Mouse (Mus musculus) left cerebral cortex, postnatal 25 days (tissue): ENCODE measurements around the gene Fermt2. TPM values are rescaled to one million over a fixed set of nuclear protein-coding genes. Genes with fewer than 3 reads are reported as not detected.

Experiments
- DNase-seq, 2 experiments: peaks; one replicate each; pipeline ENCODE4 v3.0.0; 2022; ENCODE audit warnings: low spot score in 2 of 2, mixed read lengths in 1 of 2
- intact Hi-C: fragments of 180-260 bp; cut with DNase I; formaldehyde crosslinking; loops from one replicate; pipeline ENCODE4 v1.15.1; 2025
- total RNA-seq, 2 experiments: library from RNA; stranded (reverse); gene quantifications; 2 replicates each; pipeline ENCODE4 v1.2.3; 2021

The Fermt2 gene
- 100 to 1,000 TPM in 1 of 2 experiments, 10 to 100 TPM in 1; 92.3 to 105 TPM for total RNA-seq

GRCm38 (mm10) chr14:45529411-45530363 lies at the start of gene Fermt2:
Fermt2 (minus strand) TSS chr14:45530118.
- intact Hi-C loops: loop anchor here (2.0 to 5.0 kb wide), 3 partner anchors 35 to 128 kb away; partner anchors contain the start of gene Ddhd1

DNA sequence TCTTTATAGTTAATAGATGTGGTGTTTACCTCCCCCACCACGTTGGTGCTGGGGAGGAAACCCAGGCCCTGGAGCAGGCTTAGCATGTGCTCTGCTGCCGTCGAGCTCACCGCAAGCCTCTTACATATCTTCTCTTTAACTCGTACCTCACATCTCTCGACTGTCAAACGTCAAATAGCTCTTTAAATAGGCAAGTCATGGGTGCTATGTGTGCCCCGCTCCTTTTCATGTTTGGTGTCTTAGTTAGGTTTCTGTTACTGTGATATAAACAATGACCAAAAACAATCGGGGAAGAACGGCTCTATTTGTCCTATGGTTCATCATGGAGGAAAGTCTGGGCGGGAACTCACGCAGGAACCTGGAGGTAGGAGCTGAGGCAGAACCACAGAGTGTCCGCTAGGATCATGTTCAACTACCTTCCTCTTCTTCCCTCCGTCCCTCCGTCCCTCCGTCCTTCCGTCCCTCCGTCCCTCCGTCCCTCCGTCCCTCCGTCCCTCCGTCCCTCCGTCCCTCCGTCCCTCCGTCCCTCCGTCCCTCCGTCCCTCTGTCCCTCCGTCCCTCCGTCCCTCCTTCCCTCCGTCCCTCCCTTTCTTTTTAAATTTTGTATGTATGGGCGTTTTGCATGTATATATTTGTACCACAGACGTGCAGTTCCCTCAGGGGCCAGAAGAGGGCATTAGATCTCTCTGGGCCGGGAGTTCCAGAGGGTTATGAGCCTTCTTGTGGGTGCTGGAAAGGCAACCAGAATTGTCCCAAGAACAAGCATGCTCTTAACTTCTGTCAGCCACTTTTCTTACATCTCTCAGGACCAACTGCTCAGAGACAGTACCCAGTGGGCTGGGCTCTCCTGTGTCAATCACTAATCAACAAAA lies 36.4 kb upstream of the Fermt2 start:
- peak; percentile 46 to 55 for DNase-seq
- intact Hi-C loops: loop anchor here (5.0 to 10.0 kb wide), 3 partner anchors 36 to 208 kb away; no protein-coding TSS in a partner anchor

More at GRCm38 (mm10) chr14:45529411-45530363, at the start of gene Fermt2:
- peak; percentile 74 to 79 for DNase-seq

DNA sequence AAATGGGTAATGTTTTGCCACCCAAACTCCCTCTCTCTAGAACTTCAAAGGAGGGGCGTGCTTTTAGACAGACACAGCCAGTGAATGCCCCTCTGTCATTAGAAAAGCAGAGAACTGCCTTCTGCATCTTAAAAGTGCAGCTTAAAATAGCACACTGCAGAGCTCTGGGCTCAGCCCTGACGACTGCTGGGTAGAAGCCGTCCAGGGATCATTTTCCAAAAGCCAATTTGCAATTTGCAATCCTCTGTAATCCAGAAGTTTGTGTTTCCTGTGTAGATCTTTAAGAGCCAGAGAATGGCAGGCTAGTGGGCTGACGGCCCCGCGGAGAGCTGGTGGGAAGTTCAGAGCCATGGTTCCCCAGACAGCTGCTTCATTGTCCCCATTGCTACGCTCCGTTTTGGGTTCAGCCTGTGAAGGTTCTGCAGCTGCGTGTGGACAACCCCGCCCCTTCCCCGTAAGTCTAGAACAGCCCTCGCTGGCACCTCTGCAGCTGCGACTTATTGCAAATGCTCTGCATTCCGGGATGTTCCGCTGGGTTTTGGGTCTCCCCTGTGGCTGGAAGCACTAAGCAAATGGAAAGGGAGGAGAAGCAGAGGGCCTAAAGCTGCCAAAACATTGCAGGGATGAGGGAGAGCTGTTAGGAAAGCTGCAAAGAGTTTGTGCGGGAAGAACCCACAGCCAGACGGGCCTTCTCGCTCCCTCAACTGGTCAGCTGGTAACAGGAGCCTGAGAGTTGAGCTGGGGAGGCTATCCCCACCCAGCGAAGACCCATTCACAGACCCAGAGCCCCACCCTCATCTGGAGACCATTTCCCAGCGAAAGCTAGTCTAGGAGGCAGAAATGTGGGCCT lies 35.5 kb upstream of the Fermt2 start:
- intact Hi-C loops: loop anchor here (2.0 to 10.0 kb wide), 4 partner anchors 35 to 209 kb away; partner anchors contain the start of gene Fermt2

DNA sequence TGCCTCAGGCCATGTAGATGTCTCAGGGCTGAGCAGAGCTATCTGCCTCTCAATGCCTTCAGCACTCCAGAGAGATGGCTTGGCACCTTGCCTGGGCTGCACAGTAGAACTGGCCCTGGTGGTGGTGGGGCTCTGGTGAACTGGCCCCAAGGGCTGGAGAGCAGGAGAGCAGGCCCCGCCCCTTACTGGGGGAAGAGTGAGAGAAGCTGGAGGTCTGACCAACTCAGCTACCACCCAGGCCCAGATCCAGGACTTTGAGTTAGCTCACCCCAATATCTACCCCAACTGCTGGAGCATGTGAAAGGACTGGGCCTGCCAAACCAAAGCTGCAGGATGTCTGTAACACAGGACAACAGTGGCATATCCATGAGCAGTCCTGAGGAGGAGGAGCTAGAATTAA lies 33.7 kb upstream of the Fermt2 start:
- DNase-seq: no peak
- intact Hi-C loops: loop anchor here (5.0 to 10.0 kb wide), 2 partner anchors 94 to 211 kb away; partner anchors contain the start of gene Ddhd1

More for the DNA sequence above, 35.5 kb upstream of the Fermt2 start:
- DNase-seq: peak; percentile 52 to 60

GRCm38 (mm10) chr14:45561681-45562080 lies 31.8 kb upstream of the Fermt2 start:
- intact Hi-C loops: loop anchor here (5.0 to 10.0 kb wide), 2 partner anchors 96 to 213 kb away; partner anchors contain the start of gene Ddhd1
- peak; percentile 69 to 91 for DNase-seq

DNA sequence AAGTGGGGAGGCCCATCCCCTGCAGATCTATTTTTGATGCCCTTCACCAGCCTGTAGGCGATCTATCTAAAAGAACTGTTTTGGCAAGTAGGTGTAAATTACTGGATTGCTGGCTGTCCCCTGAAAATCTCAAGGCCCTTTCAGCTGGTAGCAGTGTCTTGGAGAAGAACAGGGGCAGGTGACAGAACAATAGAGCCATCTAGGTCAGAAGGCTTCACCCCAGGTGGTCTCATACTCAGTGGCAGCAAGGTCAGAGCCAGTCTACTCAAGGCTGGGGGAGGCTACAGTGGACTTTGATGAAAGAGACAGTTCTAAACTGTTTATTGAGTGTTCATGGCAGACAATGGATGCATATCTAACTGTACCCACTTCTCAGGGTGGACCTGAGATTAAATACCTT lies 29.1 kb upstream of the Fermt2 start:
- intact Hi-C loops: no loop called here

GRCm38 (mm10) chr14:45554336-45554735 lies 24.4 kb upstream of the Fermt2 start:
- intact Hi-C loops: no loop called here
- DNase-seq: no peak

More for the DNA sequence above, 29.1 kb upstream of the Fermt2 start:
- no peak for DNase-seq

GRCm38 (mm10) chr14:45553854-45554253 lies 23.9 kb upstream of the Fermt2 start:
- intact Hi-C loops: no loop called here

DNA sequence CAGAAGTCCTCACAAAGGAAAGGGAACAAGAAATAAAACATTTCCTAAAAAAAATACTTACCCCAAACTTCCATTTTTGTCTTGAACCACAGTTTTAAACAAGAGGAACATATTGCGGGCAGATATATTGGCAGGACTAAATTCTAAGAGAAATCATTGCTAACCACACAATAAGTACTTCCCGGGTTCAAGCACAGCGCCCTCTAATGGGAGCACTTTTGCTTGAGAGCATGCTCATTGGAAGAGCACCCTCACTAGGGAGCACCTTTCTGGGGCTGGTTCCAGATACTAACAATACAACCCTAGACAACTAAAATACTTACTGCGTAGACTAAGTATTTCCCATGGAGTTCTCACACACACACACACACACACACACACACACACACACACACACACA lies 22.5 kb upstream of the Fermt2 start:
- intact Hi-C loops: no loop called here
- no peak for DNase-seq

More at GRCm38 (mm10) chr14:45553854-45554253, 23.9 kb upstream of the Fermt2 start:
- peak in 1 of 2 experiments; percentile 54 for DNase-seq

- DNase-seq: peak in 1 of 2 experiments; percentile 54
- intact Hi-C loops: no loop called here
These were observed 21.3 kb upstream of the Fermt2 start for GRCm38 (mm10) chr14:45551121-45551768.

DNA sequence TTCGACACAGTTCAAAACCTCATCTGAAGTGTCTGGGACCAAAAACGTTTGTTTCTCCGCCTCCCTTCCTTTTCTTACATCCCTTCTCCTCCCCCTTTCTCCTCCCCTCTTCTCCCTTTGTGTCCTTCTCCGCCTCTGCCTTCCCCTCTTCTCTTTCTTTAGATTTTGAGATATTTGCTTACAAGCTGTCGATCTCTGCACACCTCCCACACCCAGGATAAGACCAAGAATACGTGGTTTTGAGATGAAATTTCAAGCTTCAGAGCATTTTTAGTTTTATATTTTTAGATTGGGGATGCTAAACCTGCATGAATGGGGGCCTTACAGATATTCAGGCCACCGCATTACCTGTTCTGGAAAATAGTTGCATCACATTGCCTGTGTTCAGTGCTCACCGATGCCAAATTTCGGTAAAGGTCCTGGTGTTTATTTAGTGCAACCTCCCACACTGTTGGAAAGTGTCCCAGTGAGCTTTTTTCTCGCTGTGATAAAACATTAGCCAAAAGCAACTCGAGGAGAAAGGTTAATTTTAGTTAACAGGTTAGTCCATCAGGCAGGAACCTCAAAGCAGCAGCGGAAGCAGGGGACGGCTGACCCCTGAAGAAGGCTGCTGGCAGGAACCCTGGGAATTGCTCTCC lies 20.2 kb upstream of the Fermt2 start:
- DNase-seq: peak; percentile 47 to 87
- intact Hi-C loops: no loop called here

DNA sequence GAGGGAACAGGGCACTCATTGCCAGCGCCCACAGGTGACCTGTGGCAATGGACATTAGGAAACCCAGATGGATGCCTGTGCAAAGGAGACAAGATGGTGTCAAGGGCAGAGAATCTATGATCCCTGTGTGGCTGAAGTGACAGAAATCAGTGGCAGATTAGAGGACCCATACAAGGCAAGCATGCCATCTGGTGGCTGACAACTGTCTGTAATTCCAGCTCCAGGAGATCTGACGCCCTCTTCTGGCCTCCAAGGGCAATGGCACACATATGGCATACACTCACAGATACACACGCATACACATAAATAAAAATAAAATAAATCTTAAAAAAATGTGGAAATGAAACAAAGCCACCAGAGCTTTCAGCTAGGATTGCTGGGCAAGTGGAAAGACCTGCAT lies 18.2 kb upstream of the Fermt2 start:
- no peak for DNase-seq
- intact Hi-C loops: no loop called here

DNA sequence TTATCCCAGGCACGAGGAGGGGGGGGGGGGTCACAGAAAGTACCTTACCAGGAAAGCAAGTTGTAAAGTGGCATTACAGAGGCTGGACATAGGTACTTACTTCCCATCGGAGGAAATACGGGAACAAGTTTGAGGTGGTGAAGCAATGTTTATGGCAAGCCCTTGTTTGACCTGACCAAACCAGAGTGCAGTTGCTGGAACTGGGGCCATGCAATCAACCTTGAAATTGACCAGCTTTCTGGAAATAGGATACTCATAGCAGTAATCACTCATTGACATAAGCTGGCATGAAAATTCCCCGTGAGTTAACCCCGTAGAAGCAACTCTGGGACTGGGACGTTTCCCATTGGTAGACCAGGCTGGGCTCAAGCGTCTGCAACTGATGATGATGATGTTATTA lies 15.0 kb upstream of the Fermt2 start:
- intact Hi-C loops: loop anchor here (5.0 kb wide), 1 partner anchor 123 kb away; no protein-coding TSS in a partner anchor
- DNase-seq: no peak

DNA sequence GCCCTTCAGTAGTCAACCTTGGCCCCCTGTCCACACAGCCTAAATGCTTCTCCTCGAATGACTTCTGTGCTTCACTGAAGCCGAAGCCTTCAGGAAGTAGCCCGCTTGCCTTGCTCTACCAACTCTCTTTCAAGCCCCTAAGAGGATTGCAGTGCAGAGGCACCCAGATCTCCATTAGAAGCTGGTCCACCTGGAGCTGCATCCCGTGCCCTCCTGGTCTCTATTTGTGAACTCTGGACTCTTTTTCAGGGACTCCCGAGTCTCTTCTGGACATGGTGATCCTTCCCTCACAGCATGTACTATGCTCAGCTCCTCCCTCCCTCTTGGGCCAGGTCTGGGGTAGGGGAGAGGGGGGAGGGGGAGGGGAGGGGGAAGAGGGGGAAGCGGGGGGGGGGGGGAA lies 14.1 kb upstream of the Fermt2 start:
- intact Hi-C loops: loop anchor here (5.0 kb wide), 1 partner anchor 122 kb away; no protein-coding TSS in a partner anchor
- no peak for DNase-seq

DNA sequence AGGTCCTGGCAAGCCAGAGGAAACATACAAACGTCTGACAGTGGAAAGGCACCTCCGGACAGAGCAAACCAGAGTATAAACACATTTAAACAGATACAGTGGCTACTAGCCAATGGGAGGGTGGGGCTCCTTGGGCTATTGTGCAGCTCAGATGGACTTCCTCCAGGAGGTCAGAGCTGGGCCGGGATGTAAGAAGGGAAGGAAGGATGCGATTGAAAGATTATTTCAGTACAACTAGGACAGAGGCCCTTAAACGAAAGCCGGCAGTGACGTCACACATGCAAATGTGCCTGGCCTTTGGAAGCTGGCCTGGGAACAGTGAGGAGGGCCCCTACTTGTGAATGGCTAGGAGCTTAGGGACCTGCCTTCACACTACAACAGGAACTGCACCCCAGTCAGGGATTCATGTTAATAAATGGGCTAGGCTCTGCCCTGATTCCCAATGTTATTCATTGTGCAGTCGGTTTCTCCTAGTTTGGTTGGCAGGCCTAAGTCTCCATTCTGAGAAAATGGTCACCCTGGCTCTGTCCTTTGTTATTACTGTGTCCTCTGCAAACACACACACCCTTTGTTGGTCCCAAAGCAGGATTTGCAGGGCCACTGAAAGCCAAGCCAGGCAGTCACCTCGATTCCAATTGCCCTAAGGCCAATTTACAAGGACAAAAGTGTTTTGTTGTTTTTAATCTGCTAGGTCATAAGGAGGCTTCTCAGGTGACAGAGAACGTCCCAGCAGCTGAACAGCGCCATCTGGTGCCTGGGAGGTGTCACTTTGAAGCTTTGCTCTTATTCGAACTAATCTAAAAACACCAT lies 9.9 kb upstream of the Fermt2 start:
- peak; percentile 46 to 77 for DNase-seq
- intact Hi-C loops: loop anchor here (5.0 kb wide), 1 partner anchor 118 kb away; no protein-coding TSS in a partner anchor
